Mouse (Mus musculus): ENCODE data around the gene Dscaml1. TPM values are rescaled to one million over a fixed set of nuclear protein-coding genes. Genes with fewer than 3 reads are reported as not detected.

The Dscaml1 gene
- polyA plus RNA-seq, 1 experiment from 2014 or later: 0.24 TPM

DNA sequence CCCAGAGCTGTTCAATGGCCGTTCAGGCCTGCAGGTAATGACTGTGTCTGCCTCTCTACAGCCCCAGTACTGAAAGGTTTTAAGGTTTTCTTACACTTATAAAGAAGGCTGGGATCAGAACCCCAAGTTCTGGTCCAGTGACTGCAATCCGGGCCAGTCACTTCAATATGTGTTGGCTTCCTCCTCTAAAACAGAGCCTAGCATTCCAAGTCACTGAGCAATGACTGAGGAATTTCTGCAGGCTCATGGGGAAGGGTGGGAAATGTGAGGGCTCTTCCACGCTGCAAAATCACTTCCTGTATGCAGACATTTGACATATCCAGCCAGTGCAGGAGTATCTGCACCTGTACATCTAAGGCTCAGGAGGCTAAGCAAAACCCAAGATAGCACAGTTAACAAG is 233.8 kb downstream of the Dscaml1 start:
- Histone ChIP-seq H3K27ac (no peak overlapping the region), H3K9ac (ENCODE audit: low read depth, low read length) (no peak overlapping the region), H3K36me3 (ENCODE audit: insufficient read depth, low read length) (no peaks in the 10 kb centered on the region), H3K27me3 (ENCODE audit: insufficient read depth, low read length) (no peaks in the 10 kb centered on the region), H3K4me2 (ENCODE audit: low read length) (no peak overlapping the region), H3K4me3 (replicated peaks; ENCODE audit: low read depth, low read length) (no peak overlapping the region), H3K9me3 (replicated peaks; ENCODE audit: low read length) (no peaks in the 10 kb centered on the region), H3K4me1 (replicated peaks; ENCODE audit: insufficient read depth, low read length) (no peaks in the 10 kb centered on the region)
- ATAC-seq (replicated peaks; ENCODE audit: low FRiP score, low read depth) (no peak), DNase-seq (ENCODE audit: low spot score) (peak; percentile 14)
- WGBS: 44% methylated on average over 3 of the region's 3 CpGs
- TF ChIP-seq CTCF (IDR thresholded peaks at IDR 0.05; ENCODE audit: low read depth): no peak

GRCm38 (mm10) chr9:45662471-45662870 is 236.0 kb downstream of the Dscaml1 start:
- no peak overlapping the region for H3K4me3 ChIP-seq (replicated peaks; ENCODE audit: low read depth, low read length)
- H3K4me2 ChIP-seq (ENCODE audit: low read length): no peak overlapping the region
- ATAC-seq (replicated peaks; ENCODE audit: low FRiP score, low read depth) (no peak), DNase-seq (ENCODE audit: low spot score) (no peak)
- no peaks in the 10 kb centered on the region for H3K9me3 ChIP-seq (replicated peaks; ENCODE audit: low read length)
- H3K36me3 ChIP-seq (ENCODE audit: insufficient read depth, low read length): no peaks in the 10 kb centered on the region
- 70% methylated on average over 5 of the region's 5 CpGs for WGBS
- TF ChIP-seq CTCF (IDR thresholded peaks at IDR 0.05; ENCODE audit: low read depth): no peak
- no peak overlapping the region for H3K27ac ChIP-seq
- no peak overlapping the region for H3K9ac ChIP-seq (ENCODE audit: low read depth, low read length)
- H3K27me3 ChIP-seq (ENCODE audit: insufficient read depth, low read length): no peaks in the 10 kb centered on the region
- no peaks in the 10 kb centered on the region for H3K4me1 ChIP-seq (replicated peaks; ENCODE audit: insufficient read depth, low read length)

GRCm38 (mm10) chr9:45663386-45664315 is 237.2 kb downstream of the Dscaml1 start:
- Histone ChIP-seq H3K4me1 (replicated peaks; ENCODE audit: insufficient read depth, low read length) (no peaks in the 10 kb centered on the region), H3K4me3 (replicated peaks; ENCODE audit: low read depth, low read length) (no peak overlapping the region), H3K9ac (ENCODE audit: low read depth, low read length) (no peak overlapping the region), H3K27ac (no peak overlapping the region), H3K27me3 (ENCODE audit: insufficient read depth, low read length) (no peaks in the 10 kb centered on the region), H3K4me2 (ENCODE audit: low read length) (no peak overlapping the region), H3K9me3 (replicated peaks; ENCODE audit: low read length) (no peaks in the 10 kb centered on the region), H3K36me3 (ENCODE audit: insufficient read depth, low read length) (no peaks in the 10 kb centered on the region)
- WGBS: 72% methylated on average over 15 of the region's 16 CpGs
- TF ChIP-seq CTCF (IDR thresholded peaks at IDR 0.05; ENCODE audit: low read depth): no peak
- DNase-seq (ENCODE audit: low spot score) (no peak), ATAC-seq (replicated peaks; ENCODE audit: low FRiP score, low read depth) (no peak)

- Histone ChIP-seq H3K36me3 (ENCODE audit: insufficient read depth, low read length) (no peaks in the 10 kb centered on the region), H3K4me3 (replicated peaks; ENCODE audit: low read depth, low read length) (no peak overlapping the region), H3K4me2 (ENCODE audit: low read length) (no peak overlapping the region), H3K9ac (ENCODE audit: low read depth, low read length) (no peak overlapping the region), H3K9me3 (replicated peaks; ENCODE audit: low read length) (no peaks in the 10 kb centered on the region), H3K27ac (no peak overlapping the region), H3K4me1 (replicated peaks; ENCODE audit: insufficient read depth, low read length) (no peaks in the 10 kb centered on the region), H3K27me3 (ENCODE audit: insufficient read depth, low read length) (no peaks in the 10 kb centered on the region)
- no peak for TF ChIP-seq CTCF (IDR thresholded peaks at IDR 0.05; ENCODE audit: low read depth)
- 84% methylated on average over 6 of the region's 6 CpGs for WGBS
- no peak for DNase-seq (ENCODE audit: low spot score)
- ATAC-seq (replicated peaks; ENCODE audit: low FRiP score, low read depth): no peak
These were observed 237.9 kb downstream of the Dscaml1 start for GRCm38 (mm10) chr9:45664326-45664725.

GRCm38 (mm10) chr9:45664871-45665394 is 238.5 kb downstream of the Dscaml1 start:
- H3K4me2 ChIP-seq (ENCODE audit: low read length): peak overlapping the region; percentile 23; the same call in 1 of the 2 replicates
- H3K9me3 ChIP-seq (replicated peaks; ENCODE audit: low read length): no peaks in the 10 kb centered on the region
- WGBS: 21% methylated on average over 15 of the region's 15 CpGs
- peak; percentile 69 for DNase-seq (ENCODE audit: low spot score)
- H3K4me1 ChIP-seq (replicated peaks; ENCODE audit: insufficient read depth, low read length): no peaks in the 10 kb centered on the region
- no peak overlapping the region for H3K9ac ChIP-seq (ENCODE audit: low read depth, low read length)
- no peak overlapping the region for H3K27ac ChIP-seq
- H3K4me3 ChIP-seq (replicated peaks; ENCODE audit: low read depth, low read length): no peak overlapping the region
- TF ChIP-seq CTCF (IDR thresholded peaks at IDR 0.05; ENCODE audit: low read depth): no peak
- ATAC-seq (replicated peaks; ENCODE audit: low FRiP score, low read depth): peak; percentile 66
- no peaks in the 10 kb centered on the region for H3K27me3 ChIP-seq (ENCODE audit: insufficient read depth, low read length)
- no peaks in the 10 kb centered on the region for H3K36me3 ChIP-seq (ENCODE audit: insufficient read depth, low read length)

- TF ChIP-seq CTCF (IDR thresholded peaks at IDR 0.05; ENCODE audit: low read depth): no peak
- Histone ChIP-seq H3K9ac (ENCODE audit: low read depth, low read length) (no peak overlapping the region), H3K4me1 (replicated peaks; ENCODE audit: insufficient read depth, low read length) (peaks cover 12% of the 10 kb centered on the region), H3K4me2 (ENCODE audit: low read length) (no peak overlapping the region), H3K27ac (no peak overlapping the region), H3K9me3 (replicated peaks; ENCODE audit: low read length) (no peaks in the 10 kb centered on the region), H3K27me3 (ENCODE audit: insufficient read depth, low read length) (no peaks in the 10 kb centered on the region), H3K4me3 (replicated peaks; ENCODE audit: low read depth, low read length) (no peak overlapping the region), H3K36me3 (ENCODE audit: insufficient read depth, low read length) (no peaks in the 10 kb centered on the region)
- ATAC-seq (replicated peaks; ENCODE audit: low FRiP score, low read depth) (no peak), DNase-seq (ENCODE audit: low spot score) (no peak)
- 84% methylated on average over 9 of the region's 9 CpGs for WGBS
These were observed 249.5 kb downstream of the Dscaml1 start for GRCm38 (mm10) chr9:45675931-45676330.
